Mouse (Mus musculus) natural killer cell, adult 2 months (primary cell): ENCODE measurements at regions not wholly inside any gene's neighbourhood (a gene's known extent, or its start where the extent isn't known, plus 50 kb on each side); places are given as distances from the start of the nearest gene placed in this dataset.

ENCODE experiments used
- DNase-seq, 2 experiments: peaks; one replicate each; pipeline ENCODE4 v3.0.0; 2022; ENCODE audit warnings: low spot score in 2 of 2

DNA sequence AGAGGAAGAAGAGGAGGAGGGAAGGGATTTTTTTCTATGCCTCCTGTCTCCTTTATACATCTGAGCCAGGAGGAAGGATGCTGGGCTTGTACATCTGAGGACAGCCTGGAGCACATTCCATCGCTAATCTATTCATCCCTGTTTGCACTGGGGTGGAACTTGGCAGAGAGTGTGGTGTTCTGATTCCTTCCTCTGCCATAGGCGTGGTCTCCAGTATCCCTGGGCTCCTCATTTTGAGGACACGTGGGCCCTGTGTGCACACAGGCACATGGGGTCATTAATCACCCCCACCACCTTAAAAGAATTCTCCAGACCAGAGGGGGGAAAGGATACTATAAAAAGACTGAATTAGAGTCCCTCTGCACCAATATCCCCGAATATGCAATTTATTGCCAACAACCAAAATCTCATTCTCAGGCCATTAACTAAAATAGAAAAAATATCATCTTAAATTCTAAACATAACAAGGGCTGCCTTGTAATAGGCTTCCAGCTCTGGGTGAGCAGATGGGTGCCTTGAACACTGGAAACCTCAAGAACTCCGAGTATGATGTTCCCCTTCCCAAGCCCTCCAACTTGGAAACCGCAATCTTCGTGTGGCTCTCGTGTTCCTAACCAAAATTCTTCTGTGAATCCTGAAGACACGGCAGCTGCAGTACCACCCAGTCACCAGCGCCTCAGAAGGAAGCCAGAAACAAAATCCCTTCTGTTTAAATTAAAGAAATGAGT, 254.7 kb downstream of the Cxcl12 start:
- no peak for DNase-seq

DNA sequence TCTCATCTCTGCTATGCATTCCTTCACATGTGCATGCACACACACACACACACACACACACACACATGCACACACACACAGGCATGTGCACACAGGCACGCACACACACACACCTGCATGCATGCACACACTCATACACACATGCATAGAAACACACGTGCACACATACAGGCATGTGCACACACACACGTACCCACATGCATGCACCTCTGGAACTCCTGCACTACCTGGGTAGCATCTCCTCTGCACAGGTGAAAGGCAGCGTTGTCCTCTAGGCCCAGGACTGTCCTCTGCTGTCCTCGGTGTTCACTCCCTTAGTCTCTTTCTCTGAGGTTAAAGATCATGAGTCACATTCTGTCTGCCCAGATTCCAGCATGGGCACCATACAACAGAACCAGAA, 258.0 kb downstream of the Cxcl12 start:
- DNase-seq, result no peak

DNA sequence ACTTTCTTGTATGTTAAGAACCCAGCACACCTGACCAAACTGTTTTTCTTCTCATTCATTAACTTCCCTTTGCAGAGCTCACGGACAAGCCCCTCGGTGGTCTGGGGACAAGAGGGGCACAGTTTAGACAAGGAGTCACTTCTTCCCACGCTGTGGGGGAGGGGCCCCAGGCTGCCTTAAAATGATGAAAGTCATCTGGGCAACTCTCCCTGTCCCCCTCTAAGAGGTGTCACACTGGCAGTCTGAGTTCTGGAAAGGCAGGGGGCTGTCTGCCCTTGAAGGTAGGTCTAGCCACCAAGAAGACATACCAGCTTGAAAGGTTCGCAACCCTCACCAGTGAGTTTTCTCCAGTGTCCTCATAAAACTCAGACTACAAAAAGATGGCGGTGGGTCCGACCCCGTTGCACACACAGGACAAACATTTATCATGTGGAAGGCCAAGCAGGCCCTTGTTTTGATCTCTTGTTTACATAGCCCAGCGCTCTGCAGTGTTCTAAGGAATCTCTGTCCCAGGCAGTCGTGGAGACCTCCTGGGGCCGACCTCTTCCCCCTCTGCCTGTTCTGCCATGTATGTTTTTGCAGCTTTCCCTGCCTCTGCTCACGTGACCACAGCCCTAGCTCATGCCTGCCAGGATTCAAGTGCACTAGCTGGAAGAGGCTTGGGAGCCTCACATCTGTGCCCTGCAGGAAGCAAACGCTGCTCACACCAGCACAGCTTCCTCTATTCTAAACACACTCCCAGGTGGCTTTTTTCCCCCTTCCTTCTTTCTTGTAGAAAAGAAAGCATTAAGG, 259.2 kb downstream of the Cxcl12 start:
- no peak for DNase-seq

DNA sequence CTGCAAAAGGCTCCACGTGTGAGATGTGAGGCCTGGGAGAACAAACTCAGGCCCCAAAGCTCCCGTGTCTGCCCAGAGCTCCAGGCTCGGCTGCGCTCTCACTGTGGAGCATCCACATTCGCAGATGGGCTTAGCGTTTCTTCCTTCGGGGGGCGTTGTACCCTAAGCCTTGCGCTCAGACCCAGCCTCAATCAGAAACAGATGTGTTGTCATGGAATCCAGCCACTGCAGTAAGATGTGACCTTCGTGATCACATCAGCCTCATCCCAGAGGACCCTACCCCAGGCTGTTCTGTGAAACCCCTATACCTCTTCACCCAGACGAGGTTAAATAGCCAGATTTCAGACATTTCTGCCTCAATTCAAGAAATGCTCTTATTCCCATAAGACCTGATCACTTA, 260.1 kb downstream of the Cxcl12 start:
- DNase-seq, result no peak

DNA sequence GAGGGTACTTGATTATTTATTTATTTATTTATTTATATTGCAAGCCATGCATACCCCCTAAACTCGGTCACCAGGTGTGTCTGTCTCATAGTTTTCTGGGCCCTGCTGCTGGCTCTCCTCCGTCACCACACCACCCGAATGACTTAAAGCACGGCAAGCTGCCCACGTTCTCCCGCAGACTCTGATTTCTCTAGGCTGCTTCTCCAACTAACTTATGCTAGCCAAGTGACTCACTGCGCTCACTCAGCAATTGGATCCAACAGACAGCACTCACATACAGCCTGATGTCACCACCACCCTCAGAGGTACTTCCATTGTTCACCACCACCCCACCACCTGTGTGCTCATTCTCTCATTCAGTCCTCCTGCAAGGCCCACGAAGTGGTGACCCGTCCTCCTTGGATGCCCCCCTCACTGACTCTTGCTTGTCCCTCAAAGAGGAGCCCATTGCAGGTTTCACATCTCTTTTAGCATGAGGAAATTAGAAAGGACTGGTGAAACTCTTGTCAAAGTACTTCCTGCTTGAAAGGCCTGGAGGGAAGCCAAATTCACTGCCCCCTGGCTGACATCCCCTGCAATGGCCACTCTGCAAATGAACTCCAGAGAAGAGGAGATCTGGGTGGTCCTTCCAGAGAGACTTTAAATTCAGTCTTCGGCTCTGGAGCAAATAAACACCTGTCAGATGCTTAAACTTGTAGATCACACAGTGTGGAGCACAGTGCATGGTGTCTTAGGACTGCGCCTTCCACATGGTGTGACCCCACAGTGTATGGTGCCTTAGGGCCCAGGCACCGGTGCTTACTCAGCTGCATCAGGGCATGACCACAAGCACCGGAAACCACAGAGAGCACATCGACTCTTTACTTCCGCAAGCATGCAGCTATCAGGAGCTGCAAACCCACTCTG, 262.8 kb downstream of the Cxcl12 start:
- peak; percentile 78 to 83 for DNase-seq

DNA sequence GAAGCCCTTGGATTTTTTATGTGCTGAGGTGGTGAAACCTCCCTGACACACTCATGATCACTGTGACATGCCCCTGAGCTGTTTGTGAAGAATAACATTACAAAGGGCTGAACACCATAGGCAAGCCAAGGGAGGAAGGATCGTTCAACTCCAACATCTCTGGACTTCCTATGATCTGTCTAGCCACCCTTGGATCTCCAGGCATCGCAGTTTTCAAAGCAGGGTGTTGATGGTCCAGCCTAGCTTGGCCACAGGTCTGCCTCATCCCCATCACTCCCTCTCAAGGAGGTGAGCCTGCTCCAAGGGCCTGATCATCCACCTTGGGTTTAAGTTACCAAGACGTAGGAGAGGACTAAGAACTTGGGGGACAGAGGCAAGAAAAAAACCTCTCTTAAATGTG, 268.5 kb downstream of the Cxcl12 start:
- no peak for DNase-seq

DNA sequence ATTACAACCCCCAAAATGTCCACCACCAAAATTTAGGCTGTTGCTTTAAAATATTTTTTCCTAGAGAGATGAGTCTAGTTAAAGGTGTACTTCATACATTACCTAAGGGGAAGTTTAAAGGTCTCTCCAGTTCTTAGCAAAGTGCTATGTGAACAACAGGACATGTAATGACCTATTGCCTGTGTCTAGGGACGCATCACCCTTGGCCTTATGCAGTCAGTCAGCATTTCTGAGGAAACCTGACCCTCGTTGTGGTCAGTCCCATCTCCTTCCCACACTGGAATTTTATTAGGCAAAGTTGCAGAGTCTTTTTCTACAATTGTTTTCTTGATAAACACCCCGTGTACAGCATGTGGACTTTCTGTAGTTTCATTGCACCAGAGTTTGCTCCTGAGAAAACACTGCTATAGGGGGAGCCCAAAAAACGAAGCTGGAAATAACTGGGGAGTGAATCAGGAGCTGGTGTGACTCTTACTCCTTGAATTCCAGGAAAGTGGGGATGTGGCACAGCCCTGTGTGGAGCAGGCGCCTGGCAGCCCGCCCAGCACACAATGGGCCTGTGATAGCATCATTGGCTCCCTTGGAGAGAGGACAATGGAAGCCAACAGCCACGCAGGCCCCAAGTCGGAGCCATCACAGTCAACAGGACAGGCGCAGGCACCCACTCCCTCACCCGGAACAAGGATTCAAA, 269.2 kb downstream of the Cxcl12 start:
- no peak for DNase-seq

DNA sequence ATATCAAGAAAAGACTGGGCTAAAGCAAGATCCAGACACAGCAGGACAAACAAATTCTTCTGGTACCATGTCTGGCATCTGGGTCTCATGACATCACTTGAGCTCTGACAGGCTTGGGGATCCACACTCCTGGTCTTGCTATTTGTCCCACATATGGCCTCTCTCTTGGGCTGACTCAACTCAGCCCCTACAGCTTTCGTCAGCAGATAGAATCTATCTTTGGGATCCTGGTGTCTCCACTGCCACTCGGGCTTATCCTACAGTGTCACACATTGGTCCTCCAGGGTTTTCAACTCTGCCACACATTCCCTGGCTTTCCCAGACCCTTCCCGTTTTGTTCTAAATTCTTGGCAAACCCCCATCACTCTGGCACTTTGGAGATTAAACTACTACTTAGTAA, 280.3 kb downstream of the Cxcl12 start:
- no peak for DNase-seq

DNA sequence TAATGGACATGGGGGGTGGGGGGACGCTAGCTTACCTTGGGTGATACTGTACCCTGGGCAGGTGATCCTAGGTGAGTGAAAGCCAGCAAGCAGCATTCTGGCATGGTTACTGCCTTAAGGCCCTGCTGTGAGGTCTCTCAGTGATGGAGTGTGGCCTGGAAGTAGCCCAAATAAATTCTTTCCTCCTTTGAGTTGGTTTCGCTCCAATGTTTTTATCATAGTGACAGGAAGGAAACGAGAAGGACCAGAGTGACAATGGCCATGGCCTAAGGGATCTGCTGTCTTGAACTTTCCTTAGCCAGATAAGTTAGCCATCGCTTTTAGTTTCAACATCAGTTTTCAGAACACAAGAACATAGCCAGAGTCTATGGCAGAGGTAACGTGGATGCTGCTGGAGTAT, 282.7 kb downstream of the Cxcl12 start:
- DNase-seq, result no peak

DNA sequence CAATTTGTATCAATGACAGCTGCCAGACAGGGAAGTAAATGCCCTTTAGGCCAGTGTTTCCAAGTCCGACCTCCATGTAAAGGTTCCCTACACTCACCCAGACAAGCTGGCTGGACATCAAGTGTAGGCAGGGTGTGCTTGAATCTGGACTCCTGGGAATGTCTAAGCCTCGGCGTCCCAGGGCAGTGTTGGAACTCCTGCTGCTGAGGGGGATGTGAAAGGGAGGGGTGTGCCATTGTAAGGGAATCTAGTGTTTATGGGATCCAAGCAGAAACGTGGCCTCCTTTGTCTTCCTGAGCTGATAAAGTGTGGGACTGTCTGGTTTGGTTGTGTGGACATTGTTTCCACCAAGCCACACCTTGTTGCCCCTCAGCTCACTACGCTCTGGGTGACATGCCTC, 291.9 kb downstream of the Cxcl12 start:
- no peak for DNase-seq

DNA sequence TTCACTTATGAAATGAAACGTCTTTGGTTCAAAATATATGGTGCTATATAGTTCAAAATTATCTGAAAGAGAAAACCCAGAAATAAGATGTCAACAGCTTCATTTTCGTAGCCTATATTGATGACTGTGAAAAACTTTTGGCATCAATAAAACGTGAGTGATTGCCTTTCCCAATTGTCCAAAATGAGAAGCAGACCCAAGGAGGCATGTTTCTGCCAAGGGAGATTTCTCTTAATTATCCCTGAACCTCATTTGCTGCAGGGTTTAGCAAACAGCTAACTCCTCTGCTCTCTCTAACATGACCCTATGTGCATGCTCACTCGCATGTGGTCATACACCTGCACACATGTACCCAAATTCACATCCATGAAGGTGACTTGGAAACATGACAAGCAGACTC, 296.8 kb downstream of the Cxcl12 start:
- DNase-seq, result no peak

DNA sequence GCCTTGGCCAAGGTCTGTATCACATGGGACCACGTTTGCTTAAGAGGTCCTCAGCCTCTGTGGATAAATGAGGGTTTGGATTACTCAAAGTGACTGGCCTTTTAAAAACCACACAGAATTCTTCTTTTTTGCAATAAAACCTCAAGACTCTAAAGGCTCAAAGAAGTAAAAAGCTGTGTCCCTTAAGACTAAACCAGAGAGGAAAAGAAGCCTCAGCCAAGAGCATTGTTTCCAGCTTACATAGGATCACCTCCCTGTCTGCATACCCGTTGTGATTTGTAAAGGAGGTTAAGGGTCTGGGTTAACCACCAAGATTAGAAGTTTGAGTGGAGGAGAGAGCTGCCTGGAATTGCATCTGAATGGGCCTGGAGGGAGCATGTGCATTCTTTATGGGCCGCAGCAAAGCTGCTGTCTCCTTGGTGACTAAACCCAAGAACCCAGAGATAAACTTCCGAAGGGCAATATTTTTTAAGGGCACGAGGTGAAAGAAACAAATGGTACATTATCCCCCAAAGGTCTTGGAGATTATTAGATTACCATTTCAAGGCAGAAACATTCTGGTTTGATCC, 297.4 kb downstream of the Cxcl12 start:
- no peak for DNase-seq

DNA sequence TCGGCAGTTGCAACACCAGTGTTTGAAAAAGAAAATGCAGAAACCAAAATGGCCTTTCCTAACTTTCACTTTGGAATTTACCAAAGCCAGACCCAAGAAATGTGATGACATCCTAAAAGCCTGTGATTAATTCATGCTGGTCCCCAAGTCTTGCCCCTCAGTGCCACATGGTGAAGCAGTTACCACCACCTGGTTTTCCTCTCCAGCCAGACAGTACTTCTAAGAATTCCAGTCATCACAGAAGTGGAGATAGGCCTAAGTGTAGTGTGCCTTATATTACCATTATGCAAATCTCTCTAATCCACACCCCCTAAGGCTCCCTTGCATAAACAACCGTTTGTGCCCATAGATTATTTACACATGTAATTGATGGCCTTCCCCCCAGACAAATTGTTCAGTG, 311.0 kb downstream of the Cxcl12 start:
- DNase-seq, result no peak

DNA sequence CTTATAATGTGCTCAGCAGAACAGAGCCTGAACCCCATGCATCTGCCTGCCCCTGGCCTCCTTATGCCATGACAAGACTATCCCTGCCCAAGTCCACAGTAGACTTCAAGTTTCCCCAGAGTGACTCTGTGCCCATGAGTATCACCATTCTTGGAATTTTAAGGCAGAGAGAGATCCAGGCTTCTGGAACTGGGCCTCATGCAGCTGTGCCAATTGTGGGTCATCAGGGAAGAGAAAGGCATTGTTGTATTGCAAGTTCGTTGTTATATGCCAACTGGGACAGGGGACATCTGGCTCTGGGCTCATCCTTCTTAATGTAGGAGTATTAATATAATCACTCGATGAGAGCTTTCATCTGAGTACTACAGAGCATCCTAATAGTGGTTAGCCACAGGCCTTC, 312.1 kb downstream of the Cxcl12 start:
- DNase-seq, result no peak

DNA sequence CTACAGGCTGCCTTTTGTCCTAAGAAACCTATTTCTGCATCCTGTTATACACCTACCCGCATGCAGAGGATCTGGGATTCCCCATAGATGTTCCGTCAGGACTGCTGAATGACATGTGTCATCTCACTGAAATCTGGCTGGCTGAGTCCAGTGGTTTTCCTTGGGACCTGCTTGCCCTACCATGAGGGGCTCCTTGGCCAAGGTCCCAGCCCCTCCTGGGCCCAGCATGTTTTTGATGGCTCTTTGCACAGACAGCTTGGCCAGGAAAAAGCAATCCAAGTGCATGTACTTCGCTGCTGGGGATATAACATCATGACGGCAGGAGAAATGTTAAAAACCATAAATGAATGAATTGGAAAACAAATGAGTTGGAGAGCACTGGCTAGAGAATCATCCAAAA, 320.8 kb downstream of the Cxcl12 start:
- DNase-seq, result no peak

DNA sequence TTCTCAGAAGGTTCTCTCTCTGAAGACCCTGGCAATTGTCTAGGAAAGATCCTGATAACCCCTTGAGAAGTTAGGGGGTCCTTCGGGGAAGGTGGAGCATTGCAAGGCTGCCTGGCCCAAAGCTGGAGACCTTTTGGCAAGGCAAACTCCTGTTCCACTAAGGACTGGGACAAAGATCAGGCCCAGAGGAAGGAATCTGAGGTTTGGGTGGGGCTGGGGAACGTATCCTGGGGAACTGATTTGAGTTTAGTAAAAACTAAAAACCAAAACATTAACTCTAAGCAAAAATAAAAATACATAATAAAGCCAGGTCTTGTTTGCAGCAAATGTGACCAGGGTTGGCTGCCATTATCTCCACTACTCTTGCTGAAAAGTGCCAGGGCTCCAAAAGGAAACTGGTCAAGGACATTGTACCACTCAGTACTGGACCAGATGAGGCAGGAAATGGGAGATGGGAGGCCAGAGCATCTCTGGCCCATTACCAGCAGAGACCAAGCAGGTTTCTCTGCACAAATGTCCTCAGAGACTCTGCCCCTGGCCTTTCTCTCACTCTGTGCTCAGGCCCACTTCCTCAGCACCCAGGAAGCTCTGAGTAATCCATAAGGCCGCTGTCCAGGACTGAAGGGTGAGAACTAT, 321.5 kb downstream of the Cxcl12 start:
- DNase-seq, result no peak

DNA sequence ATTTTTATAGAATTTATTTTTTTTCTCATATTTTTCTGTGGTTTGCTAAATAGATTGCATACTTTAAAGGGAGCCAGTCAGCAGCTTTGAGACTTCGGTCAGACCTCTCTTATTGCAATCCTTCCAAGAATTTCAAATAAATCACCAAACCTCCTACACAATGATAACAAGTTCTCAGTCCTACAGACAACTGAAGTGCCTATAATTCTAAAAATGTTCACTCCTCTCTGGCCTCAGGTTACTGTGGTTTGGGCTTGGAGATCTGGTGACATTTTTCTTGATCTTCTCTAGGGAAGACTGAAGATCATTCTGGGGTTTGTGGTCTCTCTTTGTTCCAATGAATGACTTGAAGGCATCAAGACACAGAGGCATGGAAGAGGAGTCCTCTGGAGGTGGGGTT, 326.6 kb downstream of the Cxcl12 start:
- no peak for DNase-seq

DNA sequence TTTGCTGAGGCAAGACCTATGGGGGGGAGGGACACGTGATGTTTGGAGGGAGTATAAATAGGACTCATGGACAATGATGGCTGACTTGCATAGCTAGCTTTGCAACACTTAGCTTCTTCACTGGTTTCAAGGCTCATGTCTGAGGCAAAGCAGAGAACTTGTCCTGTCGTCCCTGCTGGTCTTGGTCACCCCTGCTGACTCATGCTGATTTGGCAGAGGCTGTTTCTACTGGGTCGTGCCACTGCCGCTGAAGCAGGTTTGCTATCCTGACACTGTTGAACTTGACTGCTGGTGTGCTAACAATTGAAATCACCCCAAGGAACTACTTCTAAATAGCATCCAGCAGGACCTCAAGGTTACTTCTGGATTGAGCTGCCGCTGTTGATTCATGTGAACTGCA, 329.0 kb downstream of the Cxcl12 start:
- no peak for DNase-seq

DNA sequence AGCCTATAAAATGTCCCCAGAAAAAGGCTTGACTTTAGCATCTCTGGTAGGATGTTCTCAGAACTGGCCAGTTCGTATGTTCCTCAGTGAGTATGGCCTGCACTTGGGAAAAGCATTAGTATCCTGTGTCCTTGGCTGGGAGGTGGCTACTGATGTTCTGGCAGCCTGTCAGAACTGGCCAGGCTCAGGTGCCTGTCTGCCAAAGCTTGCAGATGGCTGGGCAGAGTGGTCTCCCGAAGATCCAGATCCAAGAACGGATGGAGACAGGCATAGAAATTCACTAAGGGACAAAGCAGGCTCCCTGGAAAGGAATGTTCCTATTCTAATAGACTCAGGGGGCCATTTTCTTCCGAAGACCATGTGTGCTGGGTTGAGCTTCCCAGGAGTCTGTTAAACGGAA, 329.6 kb downstream of the Cxcl12 start:
- no peak for DNase-seq

DNA sequence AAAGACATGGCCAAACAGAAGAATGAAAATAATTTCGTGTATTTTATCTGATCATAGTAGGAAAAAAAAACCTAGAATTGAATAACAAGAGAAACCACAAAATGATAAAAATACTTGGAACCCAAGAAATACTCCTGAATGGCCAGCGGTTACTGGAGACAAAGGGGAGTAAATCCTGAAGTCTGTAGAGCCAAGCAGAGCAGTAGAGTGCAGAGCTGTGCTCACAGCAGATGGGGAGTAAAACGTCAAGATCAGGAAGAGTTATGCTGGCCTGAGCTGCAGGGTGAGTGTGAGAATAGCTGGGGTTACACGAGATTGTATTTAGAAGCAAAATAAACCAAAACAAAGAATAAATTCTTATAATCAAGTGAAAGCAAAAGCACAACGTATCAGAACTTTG, 334.0 kb downstream of the Cxcl12 start:
- DNase-seq, result no peak

DNA sequence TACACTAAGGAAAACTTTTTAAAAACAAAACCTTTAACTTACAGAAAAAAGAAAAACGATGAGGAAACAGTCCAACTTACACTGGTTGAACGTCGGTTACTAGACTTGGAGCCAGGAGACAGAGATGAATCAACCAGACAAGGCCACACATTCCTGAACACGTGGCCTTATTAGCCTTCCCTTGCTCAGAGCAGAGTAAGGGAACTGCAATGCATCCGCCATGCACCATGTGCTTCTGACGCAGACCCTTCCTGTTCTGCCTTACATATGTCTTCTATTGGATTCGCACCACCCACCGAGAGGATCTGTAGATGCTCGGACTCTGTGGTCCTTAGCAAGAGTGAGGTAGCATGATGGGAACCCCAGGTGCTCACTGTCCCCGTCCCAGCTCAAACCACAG, 336.2 kb upstream of the Zfp637 start:
- DNase-seq, result no peak
